Mouse (Mus musculus) bone marrow, adult 2 months (tissue): ENCODE measurements around the gene Mmrn1.

ENCODE experiments used
- CTCF ChIP-seq: fragments of 200-500 bp; IDR thresholded peaks from 2 replicates; pipeline ENCODE4 v1.5.1; 2011; ENCODE audit warnings: low read length, control low read depth; ENCODE audit not compliant: control insufficient read depth, insufficient read depth
- POLR2A ChIP-seq: fragments of 200-500 bp; IDR thresholded peaks from 2 replicates; pipeline ENCODE4 v1.6.1; 2011; ENCODE audit warnings: low read depth, mild to moderate bottlenecking, control low read depth, low read length, borderline replicate concordance; ENCODE audit not compliant: control insufficient read depth

DNA sequence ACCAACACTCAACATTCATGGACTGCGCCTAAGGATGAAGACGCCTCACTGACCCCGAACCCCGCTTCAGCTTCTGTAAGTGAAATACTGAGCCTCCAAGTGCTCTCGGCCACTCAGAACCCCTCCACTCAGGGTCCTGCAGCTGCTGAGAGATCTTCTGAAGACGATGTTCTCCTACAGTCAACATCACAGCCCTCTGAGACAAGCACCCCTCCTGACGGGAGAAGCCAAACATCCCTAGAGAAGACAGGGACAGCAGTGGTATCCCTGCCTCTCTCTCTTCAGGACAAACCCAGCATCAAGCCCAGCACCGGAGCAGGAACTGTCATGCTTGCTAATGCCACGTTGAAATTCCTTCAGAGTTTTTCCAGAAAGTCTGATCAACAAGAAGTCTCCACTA, 19.8 kb downstream of the Mmrn1 start:
- TF ChIP-seq CTCF (no peak), POLR2A (no peak)
